Mouse (Mus musculus) embryonic fibroblast, embryonic 13.5 days (primary cell): ENCODE data around the gene Slc9a3.

Experiments
- CTCF ChIP-seq: IDR thresholded peaks from 2 replicates; pipeline ENCODE4 v1.5.1; 2011; ENCODE audit warnings: mild to moderate bottlenecking, control low read depth, low read length, moderate library complexity, borderline replicate concordance; ENCODE audit not compliant: insufficient read depth
- POLR2A ChIP-seq: IDR thresholded peaks from 2 replicates; pipeline ENCODE4 v1.6.1; 2011; ENCODE audit warnings: low read depth, mild to moderate bottlenecking, control low read depth, low read length, moderate library complexity

- no peak for TF ChIP-seq CTCF
- no peak for TF ChIP-seq POLR2A
These were observed 49.5 kb upstream of the Slc9a3 start for GRCm38 (mm10) chr13:74071714-74072113.
